Mouse (Mus musculus) ES-E14 (cell line): ENCODE data around the gene Tmem164. TPM values are rescaled to one million over a fixed set of nuclear protein-coding genes. Genes with fewer than 3 reads are reported as not detected.

Source experiments
- DNase-seq: peaks from one replicate; pipeline ENCODE4 v3.0.0-alpha.2; 2013; ENCODE audit warnings: low read depth, low spot score
- H3K27ac ChIP-seq: 2 replicates; pipeline ENCODE4 v1.5.1; 2012; ENCODE audit warnings: low read depth, mild to moderate bottlenecking, low read length, moderate library complexity, mixed read lengths; ENCODE audit not compliant: poor library complexity, insufficient read depth, severe bottlenecking
- H3K36me3 ChIP-seq: 2 replicates; pipeline ENCODE4 v1.6.1; 2012; ENCODE audit warnings: mild to moderate bottlenecking, low read length, moderate library complexity, mixed read lengths; ENCODE audit not compliant: control insufficient read depth, poor library complexity, insufficient read depth, severe bottlenecking
- H3K4me1 ChIP-seq, 2 experiments: fragments of 150-350 bp in 1 of 2; sonication (generic) in 1 of 2; 2 replicates each; pipeline ENCODE4 v1.6.1; 2012; ENCODE audit warnings: low read length in 2 of 2, mild to moderate bottlenecking in 1 of 2, mixed read lengths in 1 of 2; ENCODE audit not compliant: control insufficient read depth in 2 of 2, insufficient read depth in 2 of 2, poor library complexity in 1 of 2
- H3K4me3 ChIP-seq, 2 experiments: fragments of 150-350 bp in 1 of 2; sonication (generic) in 1 of 2; 2 replicates each; pipeline ENCODE4 v1.5.1; 2012; ENCODE audit warnings: low read length in 2 of 2, low read depth in 1 of 2, mild to moderate bottlenecking in 1 of 2, mixed read lengths in 1 of 2; ENCODE audit not compliant: insufficient read depth in 1 of 2, poor library complexity in 1 of 2, severe bottlenecking in 1 of 2
- H3K9ac ChIP-seq: 2 replicates; pipeline ENCODE4 v1.6.1; 2012; ENCODE audit warnings: low read depth, mild to moderate bottlenecking, low read length, mixed read lengths; ENCODE audit not compliant: poor library complexity, insufficient read depth, severe bottlenecking
- H3K9me3 ChIP-seq: fragments of 150-350 bp; sonication (generic); 2 replicates; pipeline ENCODE4 v1.6.1; 2012; ENCODE audit warnings: low read depth, mild to moderate bottlenecking, low read length; ENCODE audit not compliant: control insufficient read depth, insufficient read depth
- CHD2 ChIP-seq: IDR thresholded peaks from 2 replicates; pipeline ENCODE4 v1.6.1; 2014; ENCODE audit warnings: mild to moderate bottlenecking, low read depth, low read length, inconsistent platforms
- HCFC1 ChIP-seq: IDR thresholded peaks from 2 replicates; pipeline ENCODE4 v1.6.1; 2012; ENCODE audit warnings: low read length, inconsistent platforms, borderline replicate concordance; ENCODE audit not compliant: insufficient read depth
- MAFK ChIP-seq: IDR thresholded peaks from 2 replicates; pipeline ENCODE4 v1.6.1; 2014; ENCODE audit warnings: mild to moderate bottlenecking, low read depth, low read length, inconsistent platforms; ENCODE audit not compliant: insufficient read depth
- ZC3H11A ChIP-seq: IDR thresholded peaks from 2 replicates; pipeline ENCODE4 v1.6.1; 2012; ENCODE audit warnings: low read depth, mild to moderate bottlenecking, inconsistent platforms, low read length, borderline replicate concordance
- ZNF384 ChIP-seq: IDR thresholded peaks from 2 replicates; pipeline ENCODE4 v1.6.1; 2012; ENCODE audit warnings: low read depth, low read length, inconsistent platforms
- in situ Hi-C, 2 experiments: fragments of 600-800 bp; cut with MboI; formaldehyde crosslinking; loops; one replicate each; pipeline ENCODE4 v1.15.1; 2025; ENCODE audit warnings: low sequenced_read_pairs in 2 of 2, inconsistent platforms in 1 of 2; ENCODE audit not compliant: unreplicated experiment in 2 of 2
- total RNA-seq: library from RNA; depleted of rRNA; stranded (reverse); fragments of 300-350 nt; gene quantifications from 2 replicates; pipeline ENCODE4 v1.2.3, GENCODE M21; 2012

The Tmem164 gene
- total RNA-seq, 1 experiment, result 15.3 TPM

DNA sequence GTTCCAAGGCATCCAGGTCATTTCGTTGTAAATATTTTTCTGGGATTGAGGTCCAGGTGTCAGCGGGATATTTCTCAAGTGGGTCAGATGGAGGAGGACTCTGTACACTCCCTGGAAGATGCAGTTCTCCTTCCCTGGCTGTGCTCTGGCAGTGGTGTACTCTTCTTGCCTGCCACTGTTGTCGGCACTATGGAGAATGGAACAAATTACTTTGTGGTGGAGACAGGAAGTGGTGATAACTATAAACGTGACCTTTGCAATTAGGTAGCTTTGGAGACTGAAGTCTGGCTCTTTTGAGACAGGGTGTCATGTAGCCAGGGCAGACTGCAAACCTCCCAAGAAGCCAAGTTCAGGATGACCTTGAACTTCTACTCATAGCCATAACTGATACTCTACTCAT is 55.9 kb downstream of the Tmem164 start:
- no peak overlapping the region for H3K9ac ChIP-seq
- no peak overlapping the region for H3K4me3 ChIP-seq
- no peak for DNase-seq
- H3K27ac ChIP-seq, result no peak overlapping the region
- no peaks in the 10 kb centered on the region for H3K9me3 ChIP-seq
- no peaks in the 10 kb centered on the region for H3K4me1 ChIP-seq
- in situ Hi-C loops, result no loop called here
- no peaks in the 10 kb centered on the region for H3K36me3 ChIP-seq
- TF ChIP-seq HCFC1 (no peak), ZC3H11A (no peak), MAFK (no peak), ZNF384 (no peak), CHD2 (no peak)

DNA sequence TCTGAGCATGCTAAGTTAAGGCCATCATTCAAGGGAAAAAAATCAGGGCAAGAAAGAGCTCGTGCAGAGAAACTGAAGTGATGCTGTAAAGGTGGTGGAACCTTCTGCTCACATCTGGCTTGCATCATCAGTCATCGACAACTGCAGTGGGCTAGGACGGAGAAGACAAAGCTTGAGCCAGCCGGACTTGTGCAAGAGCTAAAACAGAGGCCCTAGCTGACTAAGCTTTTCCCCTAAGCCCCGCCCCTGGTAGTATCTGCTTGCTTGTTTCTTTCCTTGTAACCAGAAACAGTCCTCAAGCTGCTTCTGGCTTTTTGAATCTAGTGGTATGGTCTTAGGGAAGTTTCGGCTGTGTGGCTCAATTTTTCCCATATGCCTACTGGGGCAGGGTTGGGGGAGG is 56.5 kb downstream of the Tmem164 start:
- no peak overlapping the region for H3K4me3 ChIP-seq
- H3K9me3 ChIP-seq, result no peaks in the 10 kb centered on the region
- TF ChIP-seq CHD2 (no peak), MAFK (no peak), ZNF384 (no peak), ZC3H11A (no peak), HCFC1 (no peak)
- in situ Hi-C loops, result no loop called here
- no peaks in the 10 kb centered on the region for H3K36me3 ChIP-seq
- H3K27ac ChIP-seq, result no peak overlapping the region
- no peak for DNase-seq
- H3K4me1 ChIP-seq, result no peaks in the 10 kb centered on the region
- no peak overlapping the region for H3K9ac ChIP-seq

DNA sequence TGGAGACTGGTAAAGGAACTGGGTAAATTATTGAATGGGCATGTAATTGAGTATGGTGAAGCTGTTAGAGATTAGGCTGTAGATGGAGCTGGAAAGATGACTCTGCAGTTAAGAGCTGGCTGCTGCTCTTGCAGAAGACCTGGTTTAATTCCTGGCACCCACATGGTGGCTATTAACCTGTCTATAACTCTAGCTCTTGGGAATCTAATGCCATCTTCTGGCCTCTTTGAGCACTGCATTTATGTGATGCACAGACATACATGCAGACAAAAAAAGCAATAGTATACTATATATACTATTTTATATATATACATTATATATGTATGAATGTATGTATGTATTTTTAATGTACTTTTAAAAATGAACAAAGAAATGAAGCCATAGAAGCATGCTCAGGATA is 66.2 kb downstream of the Tmem164 start:
- no peak for DNase-seq
- Histone ChIP-seq H3K9me3 (no peaks in the 10 kb centered on the region), H3K4me1 (no peaks in the 10 kb centered on the region), H3K9ac (no peak overlapping the region), H3K36me3 (no peaks in the 10 kb centered on the region), H3K4me3 (no peak overlapping the region), H3K27ac (no peak overlapping the region)
- in situ Hi-C loops, result no loop called here
- TF ChIP-seq CHD2, result no peak
- TF ChIP-seq ZNF384, result no peak
- no peak for TF ChIP-seq MAFK
- TF ChIP-seq ZC3H11A, result no peak
- TF ChIP-seq HCFC1, result no peak

DNA sequence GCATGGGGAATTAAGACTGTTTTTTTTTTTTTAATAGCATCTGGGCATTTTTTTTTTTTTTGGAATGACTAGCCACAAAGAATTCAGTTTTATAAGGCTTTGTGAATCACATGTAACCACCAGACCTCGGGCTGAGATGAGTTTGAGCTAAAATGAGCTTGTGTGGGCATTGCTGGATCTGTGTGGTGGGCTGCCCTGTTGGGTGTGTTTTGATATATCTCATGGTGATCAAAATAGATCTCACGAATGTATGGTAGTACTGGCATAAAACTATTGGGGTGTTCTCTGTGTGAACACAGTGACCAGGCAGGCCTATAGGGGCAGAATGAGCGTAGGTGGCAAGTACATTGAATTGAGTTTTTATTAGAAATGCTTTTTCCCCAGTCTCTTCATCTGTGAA is 67.4 kb downstream of the Tmem164 start:
- H3K4me1 ChIP-seq, result no peaks in the 10 kb centered on the region
- TF ChIP-seq MAFK (no peak), HCFC1 (no peak), ZC3H11A (no peak)
- DNase-seq, result no peak
- H3K36me3 ChIP-seq, result no peaks in the 10 kb centered on the region
- H3K27ac ChIP-seq, result no peak overlapping the region
- no peaks in the 10 kb centered on the region for H3K9me3 ChIP-seq
- no peak overlapping the region for H3K4me3 ChIP-seq
- in situ Hi-C loops, result no loop called here
- no peak overlapping the region for H3K9ac ChIP-seq

DNA sequence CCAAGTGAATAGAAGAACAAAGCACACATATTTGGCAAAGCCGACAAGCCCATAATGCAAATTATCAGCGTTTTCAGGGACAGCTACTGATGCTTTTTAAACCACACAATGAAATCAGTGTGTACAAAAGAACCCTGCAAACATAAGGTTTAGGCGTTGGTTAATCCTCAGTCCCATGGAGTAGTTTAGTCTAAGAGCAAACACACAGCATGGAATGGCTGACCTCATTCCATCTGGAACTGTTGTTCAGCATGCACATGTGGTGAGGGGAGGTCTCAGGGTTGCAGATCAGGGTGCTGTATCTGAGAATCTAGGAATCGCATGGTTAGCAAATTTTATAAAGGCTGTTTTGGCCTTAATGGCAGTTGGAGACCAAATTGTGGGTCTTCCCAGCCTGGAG is 69.6 kb downstream of the Tmem164 start:
- no peak for DNase-seq
- TF ChIP-seq MAFK (no peak), ZC3H11A (no peak), ZNF384 (no peak), CHD2 (no peak), HCFC1 (no peak)
- in situ Hi-C loops, result no loop called here

More for the DNA sequence above, 69.6 kb downstream of the Tmem164 start:
- Histone ChIP-seq H3K36me3 (no peaks in the 10 kb centered on the region), H3K27ac (no peak overlapping the region), H3K9ac (no peak overlapping the region), H3K9me3 (no peaks in the 10 kb centered on the region), H3K4me1 (no peaks in the 10 kb centered on the region), H3K4me3 (no peak overlapping the region)
